Mouse (Mus musculus) frontal cortex, adult (tissue): ENCODE measurements at regions not wholly inside any gene's neighbourhood (a gene's known extent, or its start where the extent isn't known, plus 50 kb on each side); places are given as distances from the start of the nearest gene placed in this dataset.

Source experiments
- ATAC-seq: cut with Nextera tagmentation; 2 replicates; pipeline ENCODE4 v1.9.2; 2017; ENCODE audit warnings: mild to moderate bottlenecking, moderate library complexity, mixed read lengths; ENCODE audit not compliant: low TSS enrichment

- ATAC-seq = no peak
Measured at GRCm38 (mm10) chr15:27270203-27270602, 196.3 kb upstream of the Ank start.

GRCm38 (mm10) chr15:27282279-27282678 lies 184.2 kb upstream of the Ank start:
- ATAC-seq = no peak

DNA sequence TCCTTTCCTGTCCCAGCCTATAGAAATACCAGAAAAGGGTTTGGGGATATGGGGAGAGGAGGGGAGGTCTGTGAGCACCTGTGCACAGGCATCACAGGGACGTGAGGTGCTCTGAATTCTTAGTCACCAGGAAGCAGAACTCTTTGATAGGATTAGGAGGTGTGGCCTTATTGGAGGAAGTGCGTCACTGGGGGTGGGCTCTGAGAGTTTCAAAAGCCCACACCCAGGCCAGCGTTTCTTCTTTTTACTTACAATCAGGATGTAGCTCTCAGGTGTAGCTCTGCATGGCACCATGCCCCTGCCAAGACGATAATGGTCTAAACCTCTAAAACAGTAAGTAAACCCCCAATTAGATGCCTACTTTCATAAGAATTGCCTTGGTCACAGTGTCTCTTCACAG lies 162.6 kb upstream of the Ank start:
- no peak for ATAC-seq

GRCm38 (mm10) chr15:27304256-27304655 lies 162.2 kb upstream of the Ank start:
- no peak for ATAC-seq

GRCm38 (mm10) chr15:27305035-27305434 lies 161.4 kb upstream of the Ank start:
- no peak for ATAC-seq

- peak; percentile 85 for ATAC-seq
Measured at GRCm38 (mm10) chr15:27308639-27309038, 157.8 kb upstream of the Ank start.

GRCm38 (mm10) chr15:27315964-27316745 lies 150.3 kb upstream of the Ank start:
- no peak for ATAC-seq

GRCm38 (mm10) chr15:27316746-27317129 lies 149.7 kb upstream of the Ank start:
- no peak for ATAC-seq

DNA sequence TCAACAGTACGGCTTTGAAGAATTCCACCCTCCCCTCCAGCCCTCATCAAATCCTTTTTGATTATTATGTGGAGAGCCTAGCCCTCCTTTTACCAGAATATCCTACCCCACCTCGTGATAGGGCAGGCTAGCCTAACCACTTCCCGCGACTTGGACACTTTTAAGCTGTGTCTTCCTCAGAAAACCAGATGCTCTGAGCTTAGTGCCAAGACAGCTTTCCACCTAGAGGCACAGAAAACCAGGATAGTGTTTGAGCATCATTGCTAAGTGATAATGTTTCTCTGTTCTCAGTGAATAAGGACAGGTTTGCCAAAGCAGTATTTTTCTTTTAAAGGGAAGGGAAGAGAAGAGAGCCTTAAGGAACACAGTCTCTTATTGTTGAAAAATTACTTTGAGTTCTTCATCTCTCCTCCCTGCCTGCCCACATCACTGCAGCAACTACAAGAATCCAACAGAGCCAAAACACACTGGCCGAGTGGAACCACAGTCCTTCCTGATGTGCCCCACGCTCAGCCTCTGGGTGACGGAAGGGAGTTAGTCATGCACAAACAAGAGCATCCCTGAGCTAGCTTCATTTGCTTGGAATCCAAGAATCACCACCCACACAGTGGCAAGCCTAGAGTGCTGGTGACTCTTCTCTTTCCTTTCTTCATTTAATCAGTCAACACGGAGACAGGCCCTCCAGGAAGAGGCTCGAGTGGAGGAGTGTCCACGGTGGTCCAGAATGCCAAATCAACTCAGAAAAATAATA lies 144.4 kb upstream of the Ank start:
- ATAC-seq = peak; percentile 87

- ATAC-seq = peak; percentile 75
Measured at GRCm38 (mm10) chr15:27325847-27326548, 140.5 kb upstream of the Ank start.

GRCm38 (mm10) chr15:27326549-27326876 lies 140.0 kb upstream of the Ank start:
- ATAC-seq = peak; percentile 32; the same call in 1 of the 2 replicates

DNA sequence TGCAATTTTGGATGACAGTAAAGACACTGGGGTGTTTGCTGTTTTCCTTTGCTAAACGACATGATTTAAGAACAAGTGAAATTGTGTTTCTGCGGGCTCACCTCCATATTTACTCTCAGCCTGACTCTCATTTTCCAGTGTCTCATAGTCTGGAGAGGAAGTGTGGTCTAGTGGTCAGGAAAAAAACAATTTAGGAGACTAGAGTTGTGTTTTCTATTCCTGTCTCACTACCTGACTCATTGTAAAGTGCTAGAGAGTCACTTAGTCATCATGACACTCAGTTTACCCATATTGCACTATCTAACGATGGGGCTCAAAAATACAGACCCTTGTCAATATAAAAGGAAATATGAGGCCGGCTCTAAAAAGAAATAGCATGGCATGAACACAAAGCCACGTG lies 138.7 kb upstream of the Ank start:
- no peak for ATAC-seq

- ATAC-seq = no peak
Measured at GRCm38 (mm10) chr15:27328441-27328840, 138.0 kb upstream of the Ank start.

DNA sequence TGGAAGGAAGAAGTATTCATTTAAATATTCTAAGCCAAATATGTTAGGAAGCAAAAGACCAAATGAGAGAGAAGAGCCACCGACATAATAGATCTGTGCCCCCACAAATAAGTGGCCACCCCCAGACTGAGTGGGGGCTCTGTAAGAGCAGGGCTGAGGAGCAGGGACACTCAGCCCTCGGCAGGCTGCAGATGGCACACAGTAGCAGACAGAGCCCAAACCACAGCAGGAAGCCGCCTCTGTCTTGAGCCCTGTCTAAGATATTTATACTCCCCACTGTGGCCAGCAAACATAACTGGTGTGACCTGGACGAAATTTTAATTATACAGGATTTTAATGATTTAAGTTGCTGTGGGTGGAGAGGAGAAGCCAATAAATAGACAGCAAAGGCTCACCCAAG lies 126.4 kb upstream of the Ank start:
- no peak for ATAC-seq

- ATAC-seq = no peak
Measured at GRCm38 (mm10) chr15:27341518-27341976, 124.9 kb upstream of the Ank start.

DNA sequence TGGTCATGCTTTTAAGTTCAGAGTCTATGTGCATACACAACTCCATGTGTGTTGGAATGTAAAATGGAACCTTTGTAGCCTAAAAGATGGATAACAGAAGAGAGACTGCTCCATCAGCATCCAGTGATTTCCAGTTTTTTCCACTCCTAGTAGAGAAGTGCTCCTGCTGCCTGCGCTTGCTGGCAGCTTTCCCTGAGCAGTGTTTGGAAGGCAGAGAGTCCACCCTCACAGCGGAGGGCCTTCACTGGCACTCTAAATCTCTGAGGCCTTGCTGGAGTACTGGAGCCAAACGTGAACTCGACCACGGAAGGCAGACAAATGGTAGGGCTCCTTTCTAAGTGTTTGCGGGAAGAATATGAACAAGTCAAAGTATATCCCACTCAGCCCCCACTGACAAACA lies 108.0 kb upstream of the Ank start:
- peak; percentile 89 for ATAC-seq

- no peak for ATAC-seq
Measured at GRCm38 (mm10) chr15:27359271-27359670, 107.2 kb upstream of the Ank start.

DNA sequence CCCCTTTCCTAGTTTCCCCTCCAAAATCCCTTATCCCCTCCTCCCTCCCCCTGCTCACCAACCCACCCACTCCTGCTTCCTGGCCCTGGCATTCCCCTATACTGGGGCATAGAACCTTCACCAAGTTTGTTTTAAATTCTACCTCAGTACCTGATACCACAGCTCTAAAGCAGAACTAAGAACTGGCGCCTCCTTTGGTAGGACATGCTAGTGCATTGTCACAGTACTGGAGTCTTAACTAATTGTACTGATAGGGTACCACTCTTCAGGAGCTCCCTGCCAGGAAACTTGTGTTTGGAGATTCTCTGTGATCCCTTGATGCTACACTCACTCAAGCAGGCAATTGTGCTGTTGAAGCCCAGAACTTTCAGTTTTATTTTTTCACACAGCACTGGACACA lies 92.0 kb upstream of the Ank start:
- no peak for ATAC-seq

GRCm38 (mm10) chr15:27378601-27379094 lies 87.8 kb upstream of the Ank start:
- no peak for ATAC-seq

- ATAC-seq = no peak
Measured at GRCm38 (mm10) chr15:27380436-27380945, 86.0 kb upstream of the Ank start.

DNA sequence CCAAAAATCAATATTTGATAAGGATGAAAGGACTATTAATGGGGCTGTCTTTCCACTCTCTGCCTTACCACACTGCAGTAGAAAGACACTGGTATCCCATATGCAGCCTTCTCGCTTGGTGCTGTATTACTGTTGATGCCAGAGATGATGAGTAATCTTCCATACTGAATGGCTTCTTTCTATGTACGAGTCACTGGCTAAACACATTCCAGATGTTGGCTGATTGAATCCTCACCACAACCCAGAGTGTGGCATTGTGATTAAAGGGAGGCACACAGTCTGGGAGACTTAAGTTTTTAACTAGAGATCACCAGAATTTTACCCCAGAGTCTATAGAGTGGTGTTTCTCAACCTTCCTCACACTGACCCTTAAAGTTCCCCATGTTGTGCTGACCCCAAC lies 84.9 kb upstream of the Ank start:
- no peak for ATAC-seq

- ATAC-seq = no peak
Measured at GRCm38 (mm10) chr15:27390567-27390966, 75.9 kb upstream of the Ank start.
